Mouse (Mus musculus): ENCODE data around the gene Vmn1r233.
A peak's percentile ranks its signal among the peaks of the same experiment; 100 is the strongest.

The Vmn1r233 gene

DNA sequence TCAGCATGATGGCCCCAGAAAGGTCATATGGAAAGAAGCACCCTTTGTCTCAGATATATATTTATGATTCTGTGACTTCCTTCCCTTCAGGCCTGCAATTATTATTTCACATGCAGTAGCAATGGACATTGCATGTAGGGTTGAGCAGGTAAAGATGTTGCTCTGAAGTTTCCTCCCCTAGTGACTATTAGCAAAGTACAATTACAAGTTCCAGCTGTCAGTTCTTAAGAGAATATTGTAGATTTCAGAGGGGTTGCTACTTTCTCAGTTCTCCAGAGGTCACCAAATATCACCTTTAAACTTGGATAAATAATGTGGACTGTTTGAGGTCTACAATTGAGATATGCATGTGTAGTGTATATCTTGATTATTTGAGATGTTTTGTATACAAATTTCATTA is at the start of gene Vmn1r233:
Vmn1r233 (minus strand) TSS at position 101 of the 400 bp plus-strand sequence.
- no peak for DNase-seq (ENCODE audit: low spot score)

DNA sequence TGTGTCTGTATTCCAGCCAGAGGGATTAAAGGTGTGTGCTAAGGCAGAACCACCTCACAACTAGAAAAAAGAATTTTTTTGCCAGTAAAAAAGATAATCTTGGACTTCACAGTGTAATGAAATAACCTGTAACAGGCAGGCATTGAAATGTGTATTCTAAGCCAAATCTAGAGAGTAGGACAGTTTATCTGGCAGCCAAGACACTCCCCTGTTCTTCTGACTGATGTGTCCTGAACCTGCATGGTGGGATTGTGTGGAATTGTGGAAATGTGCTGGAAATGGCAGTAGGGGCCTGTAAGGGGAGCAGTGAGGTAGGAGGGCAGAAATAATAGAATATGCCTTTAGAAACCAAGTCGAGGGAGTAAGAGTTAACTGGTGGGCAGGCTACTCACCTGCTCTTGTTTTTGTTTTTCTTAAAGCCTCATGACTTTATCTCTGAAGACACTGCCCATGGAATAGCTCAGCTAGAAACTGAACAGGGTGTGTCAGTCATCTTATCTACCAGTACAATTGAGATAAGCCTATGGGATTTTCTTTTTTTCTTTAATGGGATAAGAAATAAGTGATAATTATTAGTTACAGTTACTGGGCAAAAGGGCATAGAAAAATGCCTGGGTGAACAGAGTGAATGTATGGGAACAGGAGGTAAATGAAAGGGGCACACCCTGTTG is 22.3 kb upstream of the Vmn1r233 start:
- DNase-seq (ENCODE audit: low spot score), result no peak

DNA sequence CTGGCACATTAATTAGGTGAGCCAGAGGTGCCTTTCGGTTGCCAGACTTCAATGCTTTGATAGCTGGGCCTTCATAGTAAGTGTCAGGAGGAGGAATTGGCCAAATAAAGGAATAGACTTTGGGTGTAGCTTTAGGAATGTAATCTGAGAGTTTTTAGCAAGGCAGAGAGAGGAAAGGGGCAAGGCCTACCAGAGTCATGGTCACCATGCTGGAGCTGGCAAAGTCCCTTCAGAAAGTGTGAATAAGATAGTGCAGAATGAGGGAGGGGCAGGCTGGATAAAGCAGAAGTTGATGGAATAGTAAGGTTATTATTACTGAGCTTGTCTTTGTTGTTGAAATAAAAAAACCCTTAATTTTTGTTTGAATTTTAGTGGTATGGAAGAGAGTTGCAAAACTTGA is 13.5 kb upstream of the Vmn1r233 start:
- no peak for DNase-seq (ENCODE audit: low spot score)

GRCm38 (mm10) chr17:21008382-21009331 is 12.4 kb upstream of the Vmn1r233 start, which contains the start of gene Zfp160:
Gene Zfp160 (plus strand): TSS chr17:21008903.
- peak; percentile 72 for DNase-seq (ENCODE audit: low spot score)

DNA sequence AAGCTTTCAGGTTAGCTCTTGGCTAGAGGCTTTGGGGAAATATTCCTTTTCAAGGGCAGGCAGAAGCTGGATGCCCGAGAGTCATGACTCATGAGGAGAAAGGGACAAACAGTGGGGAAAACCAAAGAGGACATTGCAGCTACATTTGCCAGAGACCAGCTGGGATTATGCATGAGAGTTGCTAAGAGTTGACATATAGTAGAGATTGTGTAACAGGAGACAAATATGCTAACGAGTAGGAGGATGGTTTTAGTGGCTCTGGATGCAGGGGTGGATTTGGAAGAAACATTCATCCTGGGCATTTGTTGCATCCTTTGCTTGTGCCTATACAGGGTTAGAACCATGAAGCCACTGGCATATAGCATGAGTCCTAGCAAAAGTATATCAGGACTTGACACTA is 2.5 kb downstream of the Vmn1r233 start:
- no peak for DNase-seq (ENCODE audit: low spot score)

DNA sequence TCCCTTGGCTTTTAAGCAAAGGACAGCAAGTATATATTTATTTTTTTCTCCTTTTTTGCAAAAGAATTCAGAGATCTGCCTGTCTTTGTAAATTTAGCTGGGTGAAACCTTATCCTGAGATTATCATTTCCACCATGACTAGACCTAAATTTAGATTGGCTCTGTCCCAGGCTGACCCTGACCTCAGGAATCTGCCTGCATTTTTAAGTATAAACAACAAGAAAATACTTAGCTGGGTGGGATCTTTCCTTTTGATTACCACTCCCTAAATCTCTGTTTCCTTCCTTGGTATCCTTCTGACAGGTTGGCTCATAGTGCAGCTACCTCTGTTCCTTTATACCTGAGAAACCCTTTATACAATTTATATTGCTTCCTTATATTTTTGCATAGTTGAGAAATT is 29.6 kb downstream of the Vmn1r233 start:
- no peak for DNase-seq (ENCODE audit: low spot score)

DNA sequence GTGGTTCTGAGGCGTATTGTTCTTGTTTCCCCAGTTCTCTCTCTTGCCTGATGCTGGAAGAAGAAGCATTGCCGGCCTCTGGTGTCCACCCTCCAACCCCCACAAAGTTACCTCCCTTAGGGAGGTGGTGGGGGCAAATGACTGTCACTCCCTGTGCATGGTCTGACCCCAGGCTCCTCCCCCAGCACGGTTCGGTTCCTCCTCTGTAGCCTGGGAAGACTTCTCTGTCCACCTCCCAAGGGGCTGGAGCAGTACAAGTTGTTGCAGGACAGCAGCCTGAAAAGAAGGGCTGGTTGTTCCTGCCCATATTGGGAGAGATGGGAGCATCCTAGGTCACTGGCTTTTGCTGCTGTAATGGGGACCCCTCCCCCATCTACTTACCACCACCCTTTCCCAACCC is 30.8 kb downstream of the Vmn1r233 start:
- DNase-seq (ENCODE audit: low spot score), result no peak

DNA sequence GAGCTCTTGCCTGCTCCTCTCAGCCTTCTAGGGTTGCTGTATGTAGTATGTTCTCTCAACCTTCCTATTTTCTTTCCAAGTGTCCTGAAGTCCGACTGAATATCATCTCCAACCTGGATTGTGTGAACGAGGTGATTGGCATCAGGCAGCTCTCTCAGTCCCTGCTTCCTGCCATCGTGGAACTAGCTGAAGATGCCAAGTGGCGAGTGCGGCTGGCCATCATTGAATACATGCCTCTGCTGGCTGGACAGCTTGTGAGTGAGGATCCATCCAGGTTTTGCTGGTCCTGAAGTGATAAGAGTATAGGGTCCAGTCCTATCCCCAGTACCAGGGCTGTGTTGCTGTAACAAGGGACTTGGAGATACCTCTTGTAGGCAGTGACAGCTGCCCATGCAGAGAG is 35.9 kb downstream of the Vmn1r233 start:
- DNase-seq (ENCODE audit: low spot score), result no peak

GRCm38 (mm10) chr17:20946636-20947035 is 49.6 kb downstream of the Vmn1r233 start:
- no peak for DNase-seq (ENCODE audit: low spot score)

GRCm38 (mm10) chr17:20946026-20946565 is 50.2 kb downstream of the Vmn1r233 start:
- DNase-seq (ENCODE audit: low spot score), result peak; percentile 10

GRCm38 (mm10) chr17:20944985-20945891 is 51.0 kb downstream of the Vmn1r233 start, which contains the start of gene Ppp2r1a:
Gene Ppp2r1a (plus strand): TSS chr17:20945311.
- DNase-seq (ENCODE audit: low spot score), result peak; percentile 93

DNA sequence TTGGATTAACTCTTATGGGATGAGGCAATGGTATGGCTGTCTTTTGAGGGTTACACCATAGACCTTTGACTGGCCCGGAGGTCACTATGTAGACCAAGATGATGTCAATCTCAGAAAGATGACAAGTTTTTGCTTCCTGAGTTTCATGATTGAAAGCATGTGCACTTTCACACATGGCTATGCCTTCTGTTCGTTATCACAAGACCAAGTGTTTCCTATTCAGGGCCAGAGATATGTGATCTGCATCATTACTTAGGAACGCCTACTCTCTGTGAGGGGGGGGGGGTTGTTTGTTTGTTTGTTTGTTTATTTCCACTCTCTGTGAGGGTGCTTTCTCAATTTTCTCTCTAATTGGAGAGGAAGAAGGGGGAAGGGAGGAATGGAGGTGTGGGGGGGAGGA is 52.0 kb downstream of the Vmn1r233 start:
- DNase-seq (ENCODE audit: low spot score), result no peak

Data from urinary bladder, postnatal 25 days (tissue).